Mouse (Mus musculus) megakaryocyte, embryonic 14.5 days (primary cell): Measurements from ENCODE around the gene Gm16253.

Source experiments
- FLI1 ChIP-seq: IDR thresholded peaks from 2 replicates; pipeline ENCODE4 v1.6.1; 2012; ENCODE audit warnings: low read length, inconsistent platforms, mixed read lengths
- GATA1 ChIP-seq: IDR thresholded peaks from 3 replicates; pipeline ENCODE4 v1.6.1; 2012; ENCODE audit warnings: mixed read lengths, low read length, inconsistent platforms, borderline replicate concordance

GRCm38 (mm10) chr3:96593790-96594560 lies 17.2 kb downstream of the Gm16253 start, which contains the start of gene Polr3gl:
- TF ChIP-seq GATA1, result no peak
- TF ChIP-seq FLI1, result no peak
